In the genomic region with DNA sequence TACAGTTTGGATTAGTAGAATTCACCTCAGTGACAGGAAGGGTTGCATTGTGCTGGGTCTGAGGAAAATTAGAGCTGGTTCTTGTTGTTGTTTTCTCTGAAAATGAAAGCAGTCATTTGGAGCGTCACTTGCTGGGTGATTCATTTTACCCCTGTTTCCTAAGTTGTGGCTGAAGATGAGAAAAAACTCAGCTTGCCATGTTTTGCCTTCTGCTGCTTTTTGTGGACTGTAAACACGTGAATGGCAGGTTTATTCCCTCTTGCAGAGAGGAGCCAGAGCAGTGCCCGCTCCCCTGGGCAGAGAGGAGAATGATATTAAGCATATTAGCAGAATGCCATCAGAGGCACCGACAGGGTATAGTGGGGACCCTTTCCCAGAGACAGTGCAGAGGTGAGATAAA, we compare ENCODE assay signal across 8 mouse cellular contexts.
A peak's percentile ranks its signal among the peaks of the same experiment; 100 is the strongest.
DNase-seq lines count a peak whose midpoint lies in the region; ATAC-seq lines count a peak whose summit lies in the region.

No protein-coding gene starts in this region.

- peak overlapping the region; percentile 18; the same call in 1 of the 2 replicates for H3K9ac ChIP-seq in lung, embryonic 15.5 days
- peak overlapping the region; percentile 52 for H3K9ac ChIP-seq in hindbrain, embryonic 16.5 days (ENCODE audit: low read depth, low read length)
- H3K9ac ChIP-seq in midbrain, embryonic 16.5 days (ENCODE audit: low read depth, low read length): peak overlapping the region; percentile 50

- no peaks in the 10 kb centered on the region for H3K9me3 ChIP-seq in lung, embryonic 15.5 days
- H3K9me3 ChIP-seq in hindbrain, embryonic 16.5 days (ENCODE audit: control insufficient read depth, low read length): no peaks in the 10 kb centered on the region
- H3K9me3 ChIP-seq in midbrain, embryonic 16.5 days (replicated peaks; ENCODE audit: control insufficient read depth, low read length, poor library complexity, severe bottlenecking): no peaks in the 10 kb centered on the region

- no peaks in the 10 kb centered on the region for H3K36me3 ChIP-seq in lung, embryonic 15.5 days
- no peaks in the 10 kb centered on the region for H3K36me3 ChIP-seq in hindbrain, embryonic 16.5 days (ENCODE audit: control insufficient read depth, insufficient read depth, low read length)
- no peaks in the 10 kb centered on the region for H3K36me3 ChIP-seq in midbrain, embryonic 16.5 days (ENCODE audit: control insufficient read depth, insufficient read depth, low read length)

- 0 out of 2 replicates have a peak overlapping the region, but pooled peaks have one; percentile 41 for H3K27ac ChIP-seq in lung, embryonic 15.5 days
- H3K27ac ChIP-seq in hindbrain, embryonic 16.5 days (ENCODE audit: low read depth, low read length): no peak overlapping the region
- peak overlapping the region; percentile 44 for H3K27ac ChIP-seq in midbrain, embryonic 16.5 days (ENCODE audit: low read length)

- H3K27me3 ChIP-seq in lung, embryonic 15.5 days: no peaks in the 10 kb centered on the region
- no peaks in the 10 kb centered on the region for H3K27me3 ChIP-seq in hindbrain, embryonic 16.5 days (replicated peaks; ENCODE audit: control insufficient read depth, insufficient read depth, low read length)
- no peaks in the 10 kb centered on the region for H3K27me3 ChIP-seq in midbrain, embryonic 16.5 days (ENCODE audit: control insufficient read depth, insufficient read depth, low read depth, low read length)

- WGBS in lung, embryonic 15.5 days: 11% methylated on average over 4 of the region's 4 CpGs
- 10% methylated on average over 4 of the region's 4 CpGs for WGBS in hindbrain, embryonic 16.5 days
- 7% methylated on average over 4 of the region's 4 CpGs for WGBS in midbrain, embryonic 16.5 days

- peaks cover 36% of the 10 kb centered on the region for H3K4me1 ChIP-seq in lung, embryonic 15.5 days
- H3K4me1 ChIP-seq in hindbrain, embryonic 16.5 days (ENCODE audit: control insufficient read depth, insufficient read depth, low read depth, low read length): peaks cover 43% of the 10 kb centered on the region
- H3K4me1 ChIP-seq in midbrain, embryonic 16.5 days (ENCODE audit: control insufficient read depth, insufficient read depth, low read length): peaks cover 47% of the 10 kb centered on the region

- ATAC-seq in lung, embryonic 15.5 days (ENCODE audit: borderline replicate concordance, extremely low read depth, low FRiP score, low TSS enrichment): no peak
- no peak for ATAC-seq in hindbrain, embryonic 16.5 days
- no peak for ATAC-seq in midbrain, embryonic 16.5 days
- no peak for ATAC-seq in cerebellum, adult (ENCODE audit: insufficient number of reproducible peaks, low FRiP score, low TSS enrichment)

- H3K4me3 ChIP-seq in lung, embryonic 15.5 days: peak overlapping the region; percentile 55
- peak overlapping the region; percentile 58 for H3K4me3 ChIP-seq in hindbrain, embryonic 16.5 days (ENCODE audit: low read length)
- peak overlapping the region; percentile 48 for H3K4me3 ChIP-seq in midbrain, embryonic 16.5 days (ENCODE audit: low read depth, low read length)

- peak overlapping the region; percentile 64 for H3K4me2 ChIP-seq in lung, embryonic 15.5 days
- peak overlapping the region; percentile 76 for H3K4me2 ChIP-seq in hindbrain, embryonic 16.5 days (ENCODE audit: low read length)
- H3K4me2 ChIP-seq in midbrain, embryonic 16.5 days (ENCODE audit: low read length): peak overlapping the region; percentile 93

- DNase-seq in lung, postnatal 36 days: no peak
- DNase-seq in c-Kit-negative CD71-positive TER-119-positive erythroid progenitor cells, embryonic 14.5 days (ENCODE audit: low read depth, low spot score): peak; percentile 26
- no peak for DNase-seq in adrenal gland, postnatal 14 days
- no peak for DNase-seq in gastrocnemius, adult 8-10 months (ENCODE audit: low spot score in 2 of 2)
